Mouse (Mus musculus) ovary, postnatal 14 days (tissue): Measurements from ENCODE around the gene Igf1.

Experiments used
- DNase-seq: peaks from one replicate; pipeline ENCODE4 v3.0.0; 2022; ENCODE audit warnings: low spot score

Gene Igf1

GRCm38 (mm10) chr10:87897331-87897730 is 39.3 kb downstream of the Igf1 start:
- no peak for DNase-seq

GRCm38 (mm10) chr10:87898826-87899225 is 40.8 kb downstream of the Igf1 start:
- DNase-seq: no peak

GRCm38 (mm10) chr10:87901916-87902315 is 43.9 kb downstream of the Igf1 start:
- no peak for DNase-seq

DNA sequence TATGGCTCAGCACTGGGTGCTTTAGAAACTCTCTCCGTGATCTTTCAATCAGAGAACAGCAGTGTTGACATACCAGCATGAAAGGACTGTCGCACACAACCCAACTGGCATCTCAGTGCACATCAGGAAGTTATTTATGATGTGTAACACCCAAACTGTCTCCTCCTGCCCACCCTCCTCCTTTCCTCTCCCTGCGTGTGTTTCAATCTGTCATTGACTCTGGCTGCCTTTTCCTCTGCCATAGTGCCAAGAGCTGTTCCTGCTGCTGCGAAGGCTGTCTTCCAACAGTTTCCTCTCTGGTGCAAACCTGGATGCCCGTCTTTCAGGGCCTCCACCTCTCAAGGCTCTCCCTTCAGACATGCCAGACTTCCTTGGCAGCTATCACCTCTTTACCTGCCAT is 46.3 kb downstream of the Igf1 start:
- DNase-seq: no peak

GRCm38 (mm10) chr10:87905087-87905486 is 47.0 kb downstream of the Igf1 start:
- DNase-seq: no peak

- DNase-seq: no peak
Measured at GRCm38 (mm10) chr10:87906121-87906520, 48.1 kb downstream of the Igf1 start.

DNA sequence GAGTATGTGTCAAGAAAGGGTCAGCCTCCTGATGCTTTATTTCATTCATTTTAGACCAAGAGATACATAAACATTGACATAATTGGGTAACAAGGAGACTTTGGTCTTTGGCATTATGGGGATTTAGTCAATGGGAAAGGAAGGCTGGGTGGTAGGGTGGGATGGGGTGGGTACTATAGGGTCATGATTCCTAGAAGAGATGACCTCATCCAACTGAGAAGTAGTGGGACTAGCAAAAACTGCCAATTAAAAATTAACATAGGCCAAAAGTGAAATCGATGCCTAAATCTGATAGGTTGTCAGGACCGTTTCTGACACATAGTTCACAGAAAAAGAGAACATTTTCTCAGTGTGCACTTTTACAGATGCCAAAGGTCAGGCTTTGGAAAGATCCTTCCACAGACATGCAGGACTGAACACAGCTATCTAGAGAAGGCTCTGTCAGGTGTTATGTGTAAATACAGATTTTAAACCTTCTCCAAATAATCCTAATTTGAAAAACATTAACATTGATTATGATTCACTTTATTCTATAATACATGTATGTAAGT is 48.8 kb downstream of the Igf1 start:
- DNase-seq: no peak

DNA sequence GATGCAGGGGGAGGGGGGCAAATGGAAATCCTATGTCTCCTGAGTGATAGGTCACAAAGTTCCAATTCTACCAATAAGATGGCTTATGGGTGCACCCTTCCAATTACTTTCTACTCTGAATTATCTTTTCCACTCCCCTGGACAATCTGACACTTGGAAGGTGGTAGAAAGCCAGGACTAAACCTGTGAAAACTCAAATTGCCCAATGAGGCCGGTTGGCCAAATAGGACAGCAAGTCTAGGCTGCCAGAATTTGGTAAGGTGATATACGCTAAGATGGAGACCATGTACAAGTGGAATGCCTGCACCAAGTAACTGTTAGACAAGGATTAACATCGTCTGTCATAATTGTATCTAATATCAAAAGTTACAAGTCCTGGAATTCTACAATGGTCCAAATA is 55.8 kb downstream of the Igf1 start:
- no peak for DNase-seq

- no peak for DNase-seq
Measured at GRCm38 (mm10) chr10:87914932-87915331, 56.9 kb downstream of the Igf1 start.

DNA sequence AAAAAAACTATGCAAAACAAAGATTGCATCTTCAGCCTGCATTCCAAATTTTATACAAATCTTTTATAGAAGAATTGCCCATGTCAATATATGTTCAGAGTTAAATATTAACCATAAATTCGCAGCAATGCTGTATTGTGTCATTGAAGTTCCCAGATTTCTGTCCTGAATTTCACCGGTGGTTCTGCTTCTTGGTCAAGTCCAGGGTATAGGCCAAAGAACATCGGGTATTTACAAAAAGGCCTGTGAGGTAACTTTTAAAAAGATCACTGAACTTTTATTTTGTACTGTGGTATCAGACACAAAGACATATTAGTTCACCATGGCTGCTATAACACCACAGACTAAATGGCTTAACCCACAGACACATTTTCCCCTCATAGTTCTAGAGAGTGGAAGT is 57.7 kb downstream of the Igf1 start:
- DNase-seq: no peak

DNA sequence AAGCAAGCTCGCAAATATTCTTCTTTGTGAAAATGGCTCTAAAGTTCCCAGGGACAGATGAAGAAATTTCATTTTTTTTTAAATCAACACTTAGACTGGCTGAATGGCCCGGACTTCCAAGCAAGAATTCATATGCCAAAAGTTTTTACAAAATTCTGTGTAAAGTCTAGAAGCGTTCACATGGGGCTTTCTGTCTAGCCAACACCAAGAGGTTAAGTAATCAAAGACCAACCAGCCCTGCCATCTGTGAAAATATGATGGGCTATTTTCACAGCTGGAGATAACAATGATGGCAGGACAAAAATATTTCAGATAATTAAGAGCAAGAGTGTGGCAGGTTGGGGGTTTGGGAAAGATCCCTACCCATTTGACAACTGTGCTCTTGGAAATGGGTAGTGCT is 64.2 kb downstream of the Igf1 start:
- DNase-seq: no peak

- DNase-seq: no peak
Measured at GRCm38 (mm10) chr10:87926564-87926963, 68.5 kb downstream of the Igf1 start.

DNA sequence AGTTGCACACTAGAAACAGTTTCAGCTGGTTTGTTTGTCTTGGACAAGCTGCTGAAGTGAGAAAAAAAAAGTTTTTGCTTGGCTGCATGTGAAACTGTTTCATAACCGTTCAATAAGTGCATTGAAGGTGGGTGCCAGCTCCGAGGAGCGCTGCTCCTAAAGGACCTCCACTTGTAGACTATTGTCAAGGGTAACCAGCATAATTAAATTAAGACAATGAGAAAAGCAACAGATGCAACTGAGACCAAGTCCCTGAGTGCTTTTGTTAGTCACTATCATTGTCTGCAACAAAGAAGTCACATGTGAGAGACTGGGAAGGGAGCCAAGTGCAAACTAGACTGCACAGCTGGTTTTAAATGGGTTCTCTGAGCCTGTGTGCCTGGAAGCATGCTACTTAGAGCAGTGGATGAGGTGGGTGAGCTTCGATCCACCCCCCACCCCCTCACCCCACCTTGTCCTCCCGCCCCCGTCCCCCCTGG is 69.1 kb downstream of the Igf1 start:
- DNase-seq: peak; percentile 46

GRCm38 (mm10) chr10:87948192-87948591 is 90.1 kb downstream of the Igf1 start:
- DNase-seq: no peak

DNA sequence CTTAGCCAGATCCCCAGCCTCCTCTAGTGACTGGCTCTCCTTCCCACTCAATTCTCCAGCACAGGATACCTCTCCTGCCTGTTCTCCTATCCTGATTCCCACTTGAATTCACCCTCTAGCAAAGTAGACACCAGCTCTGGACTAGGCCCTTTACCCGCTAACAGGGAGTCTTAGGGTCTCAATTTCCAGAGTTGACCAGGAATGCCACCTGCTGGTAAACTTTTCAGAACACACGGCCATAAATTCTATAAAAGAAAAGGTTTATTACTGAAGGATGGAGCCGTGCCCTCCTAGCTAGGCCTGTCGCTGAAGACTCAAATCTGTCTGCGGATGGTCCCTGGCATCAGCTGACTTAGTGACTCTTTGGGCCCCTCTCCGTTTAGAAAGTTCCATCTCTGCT is 113.5 kb downstream of the Igf1 start:
- no peak for DNase-seq

DNA sequence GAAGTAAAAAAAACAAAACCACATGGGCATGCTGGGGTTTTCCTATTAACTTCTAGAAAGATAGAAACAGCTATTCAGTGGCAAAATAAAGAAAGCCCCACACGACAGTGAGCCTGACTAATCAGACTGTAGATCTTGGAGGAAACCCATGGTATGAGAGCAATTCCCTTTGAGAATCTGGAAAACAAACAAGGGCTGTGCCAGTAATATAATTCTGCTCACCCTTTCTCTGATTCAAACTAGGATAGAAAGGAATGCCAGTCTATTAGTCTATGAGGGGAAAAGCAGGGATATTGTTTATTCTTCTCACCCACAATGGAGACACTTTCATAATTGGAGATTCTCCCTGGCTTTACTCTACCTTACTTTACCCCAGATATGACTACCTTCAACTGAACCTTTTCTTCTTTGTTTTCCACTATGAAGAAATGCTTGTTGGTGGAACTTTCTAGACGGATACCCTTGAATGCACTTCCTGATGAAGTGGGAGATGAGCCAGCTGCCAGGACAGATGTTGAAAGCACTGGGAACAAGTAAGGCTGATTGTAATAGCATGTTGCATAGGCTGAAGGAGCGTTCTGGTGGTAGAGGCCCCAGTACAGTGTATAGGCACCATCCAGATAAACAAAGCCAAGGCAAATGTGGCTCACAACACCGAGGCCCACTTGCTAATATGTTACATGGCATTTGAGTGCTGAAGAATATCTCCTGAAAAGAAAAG is 116.0 kb downstream of the Igf1 start:
- no peak for DNase-seq

DNA sequence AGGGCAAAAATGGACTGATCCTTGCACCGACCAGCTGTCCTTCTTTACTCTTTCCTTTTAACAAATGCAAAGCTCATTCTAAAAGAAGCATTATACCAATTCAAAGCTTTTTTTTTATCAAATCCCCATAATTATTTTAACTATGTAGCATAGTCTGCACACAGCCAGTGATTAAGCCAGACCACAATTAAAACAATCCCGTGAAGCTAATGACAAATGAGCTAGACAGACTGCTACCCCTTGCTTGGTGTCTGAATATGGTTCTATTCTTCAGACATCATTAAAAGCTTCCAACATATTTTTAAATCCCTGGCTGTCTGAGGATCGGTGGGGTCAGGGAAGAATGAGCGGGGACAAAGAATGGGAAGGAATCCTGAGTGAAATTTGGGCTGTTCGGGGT is 127.3 kb downstream of the Igf1 start:
- no peak for DNase-seq

GRCm38 (mm10) chr10:87986201-87986600 is 128.1 kb downstream of the Igf1 start:
- no peak for DNase-seq
